Mouse (Mus musculus) kidney, adult 8-10 months (tissue): ENCODE measurements around the gene A030003K21Rik.

ENCODE experiments used
- DNase-seq, 2 experiments: peaks; one replicate each; pipeline ENCODE4 v3.0.0; 2022

A030003K21Rik gene

DNA sequence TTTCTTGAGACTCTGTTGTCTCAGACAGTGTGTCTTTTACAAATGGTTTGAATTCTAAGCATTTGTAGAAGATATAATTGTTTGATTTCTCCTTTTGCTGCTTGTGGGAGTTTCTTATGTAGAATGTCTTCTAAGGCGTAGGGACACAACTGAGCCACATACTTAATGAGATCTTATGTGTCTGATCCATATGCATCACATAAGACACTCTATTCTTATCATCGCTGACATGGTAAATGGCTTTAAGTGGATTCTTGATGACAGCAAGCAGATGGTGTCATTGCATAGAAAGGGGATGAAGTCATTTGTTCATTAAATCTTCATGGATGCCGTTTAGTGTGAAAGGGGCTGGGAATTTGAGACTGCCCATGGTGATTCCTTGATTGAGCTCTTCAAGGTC is 37.3 kb downstream of the A030003K21Rik start:
- no peak for DNase-seq

GRCm38 (mm10) chr1:82901201-82901600 is 42.0 kb downstream of the A030003K21Rik start:
- DNase-seq, result peak; percentile 28 to 30

GRCm38 (mm10) chr1:82900567-82900966 is 42.6 kb downstream of the A030003K21Rik start:
- no peak for DNase-seq

DNA sequence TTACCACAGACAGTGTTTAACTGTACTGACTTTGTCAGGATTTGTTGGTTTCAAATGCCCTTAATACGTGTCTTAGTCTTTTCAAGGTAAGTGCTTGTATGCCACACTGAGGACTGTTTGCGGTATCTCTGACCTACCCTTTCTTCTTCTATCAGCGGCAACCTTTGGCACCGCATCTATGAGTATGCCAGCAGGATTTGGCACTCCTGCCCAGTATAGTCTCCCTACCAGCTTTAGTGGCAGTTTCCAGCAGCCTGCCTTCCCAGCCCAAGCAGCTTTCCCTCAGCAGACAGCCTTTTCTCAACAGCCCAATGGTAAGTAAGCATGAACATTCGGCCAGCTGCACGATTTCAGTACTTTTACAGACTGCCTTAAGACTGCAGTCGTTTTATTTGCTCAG is 49.9 kb downstream of the A030003K21Rik start:
- no peak for DNase-seq
